Mouse (Mus musculus): Measurements from ENCODE around the gene Iqch. TPM values are rescaled to one million over a fixed set of nuclear protein-coding genes. Genes with fewer than 3 reads are reported as not detected.
A peak's percentile ranks its signal among the peaks of the same experiment; 100 is the strongest.
"Not testable (repeated sequence)": the region's sequence is repeated elsewhere in the genome, so short reads cannot be mapped to it uniquely, and the experiment has no call there.

Iqch gene
- polyA plus RNA-seq, 1 experiment from 2014 or later, result 0.04 TPM

- not testable (repeated sequence) for H3K36me3 ChIP-seq; H3K9ac ChIP-seq; H3K27ac ChIP-seq; H3K4me3 ChIP-seq (replicated peaks); ATAC-seq (replicated peaks; ENCODE audit: low FRiP score); H3K4me2 ChIP-seq; H3K27me3 ChIP-seq; H3K4me1 ChIP-seq; H3K9me3 ChIP-seq (replicated peaks)
- WGBS, result 76% methylated on average over 6 of the region's 6 CpGs
Observed at GRCm38 (mm10) chr9:63550701-63551100, 51.6 kb downstream of the Iqch start.

- no peak overlapping the region for H3K27ac ChIP-seq
- H3K4me2 ChIP-seq, result no peak overlapping the region
- peaks cover 3% of the 10 kb centered on the region; the same call in 1 of the 2 replicates for H3K27me3 ChIP-seq
- 79% methylated on average over 5 of the region's 5 CpGs for WGBS
- ATAC-seq (replicated peaks; ENCODE audit: low FRiP score), result no peak
- H3K4me3 ChIP-seq (replicated peaks), result no peak overlapping the region
- no peaks in the 10 kb centered on the region for H3K4me1 ChIP-seq
- no peaks in the 10 kb centered on the region for H3K36me3 ChIP-seq
- no peaks in the 10 kb centered on the region for H3K9me3 ChIP-seq (replicated peaks)
- no peak overlapping the region for H3K9ac ChIP-seq
Observed at GRCm38 (mm10) chr9:63548966-63549365, 53.3 kb downstream of the Iqch start.

GRCm38 (mm10) chr9:63541926-63542325 lies 60.4 kb downstream of the Iqch start:
- no peaks in the 10 kb centered on the region for H3K27me3 ChIP-seq
- no peak overlapping the region for H3K4me3 ChIP-seq (replicated peaks)
- H3K27ac ChIP-seq, result no peak overlapping the region
- no peak for ATAC-seq (replicated peaks; ENCODE audit: low FRiP score)
- no peak overlapping the region for H3K4me2 ChIP-seq
- WGBS, result 58% methylated on average over 7 of the region's 7 CpGs
- no peak overlapping the region for H3K9ac ChIP-seq
- no peaks in the 10 kb centered on the region for H3K9me3 ChIP-seq (replicated peaks)
- no peaks in the 10 kb centered on the region for H3K36me3 ChIP-seq
- H3K4me1 ChIP-seq, result no peaks in the 10 kb centered on the region

GRCm38 (mm10) chr9:63541301-63541700 lies 61.0 kb downstream of the Iqch start:
- Histone ChIP-seq H3K4me2 (no peak overlapping the region), H3K4me1 (no peaks in the 10 kb centered on the region), H3K9me3 (replicated peaks) (no peaks in the 10 kb centered on the region), H3K36me3 (no peaks in the 10 kb centered on the region), H3K9ac (no peak overlapping the region), H3K4me3 (replicated peaks) (no peak overlapping the region), H3K27me3 (no peaks in the 10 kb centered on the region), H3K27ac (no peak overlapping the region)
- 87% methylated on average over 7 of the region's 7 CpGs for WGBS
- ATAC-seq (replicated peaks; ENCODE audit: low FRiP score), result no peak

- H3K9me3 ChIP-seq (replicated peaks), result no peaks in the 10 kb centered on the region
- 86% methylated on average over 4 of the region's 4 CpGs for WGBS
- no peak overlapping the region for H3K4me3 ChIP-seq (replicated peaks)
- no peak for ATAC-seq (replicated peaks; ENCODE audit: low FRiP score)
- H3K27me3 ChIP-seq, result no peaks in the 10 kb centered on the region
- no peak overlapping the region for H3K4me2 ChIP-seq
- H3K9ac ChIP-seq, result no peak overlapping the region
- H3K4me1 ChIP-seq, result peaks cover 18% of the 10 kb centered on the region
- no peak overlapping the region for H3K27ac ChIP-seq
- no peaks in the 10 kb centered on the region for H3K36me3 ChIP-seq
Observed at GRCm38 (mm10) chr9:63537489-63537888, 64.8 kb downstream of the Iqch start.

- no peaks in the 10 kb centered on the region for H3K27me3 ChIP-seq
- 74% methylated on average over 6 of the region's 6 CpGs for WGBS
Observed at GRCm38 (mm10) chr9:63535042-63535441, 67.3 kb downstream of the Iqch start.

GRCm38 (mm10) chr9:63534371-63534780 lies 67.9 kb downstream of the Iqch start:
- no peaks in the 10 kb centered on the region for H3K36me3 ChIP-seq
- 0 out of 2 replicates have a peak overlapping the region, but pooled peaks have one; percentile 13 for H3K27ac ChIP-seq
- no peak overlapping the region; the same call in 1 of the 2 replicates for H3K4me2 ChIP-seq
- no peaks in the 10 kb centered on the region for H3K9me3 ChIP-seq (replicated peaks)
- H3K4me3 ChIP-seq (replicated peaks), result no peak overlapping the region
- H3K27me3 ChIP-seq, result no peaks in the 10 kb centered on the region
- H3K9ac ChIP-seq, result no peak overlapping the region
- peaks cover 18% of the 10 kb centered on the region for H3K4me1 ChIP-seq
- peak; percentile 56; the same call in 1 of the 2 replicates for ATAC-seq (replicated peaks; ENCODE audit: low FRiP score)
- WGBS, result 12% methylated on average over 7 of the region's 7 CpGs

More at GRCm38 (mm10) chr9:63535042-63535441, 67.3 kb downstream of the Iqch start:
- H3K4me1 ChIP-seq, result peaks cover 18% of the 10 kb centered on the region
- no peaks in the 10 kb centered on the region for H3K36me3 ChIP-seq
- H3K9me3 ChIP-seq (replicated peaks), result no peaks in the 10 kb centered on the region
- no peak for ATAC-seq (replicated peaks; ENCODE audit: low FRiP score)
- no peak overlapping the region for H3K4me3 ChIP-seq (replicated peaks)
- H3K27ac ChIP-seq, result no peak overlapping the region
- no peak overlapping the region for H3K4me2 ChIP-seq
- no peak overlapping the region for H3K9ac ChIP-seq

- 60% methylated on average over 9 of the region's 9 CpGs for WGBS
- ATAC-seq (replicated peaks; ENCODE audit: low FRiP score), result 0 out of 2 replicates have a peak, but pooled peaks have one; percentile 25
- Histone ChIP-seq H3K4me3 (replicated peaks) (no peak overlapping the region), H3K36me3 (no peaks in the 10 kb centered on the region), H3K27me3 (no peaks in the 10 kb centered on the region), H3K4me2 (no peak overlapping the region), H3K4me1 (peaks cover 18% of the 10 kb centered on the region), H3K27ac (no peak overlapping the region), H3K9me3 (replicated peaks) (no peaks in the 10 kb centered on the region), H3K9ac (no peak overlapping the region)
Observed at GRCm38 (mm10) chr9:63532966-63533711, 69.2 kb downstream of the Iqch start.

GRCm38 (mm10) chr9:63523937-63524253 lies 78.4 kb downstream of the Iqch start:
- no peak for ATAC-seq (replicated peaks; ENCODE audit: low FRiP score)
- 77% methylated on average over 2 of the region's 2 CpGs for WGBS
- Histone ChIP-seq H3K27ac (no peak overlapping the region), H3K4me2 (no peak overlapping the region), H3K36me3 (no peaks in the 10 kb centered on the region), H3K27me3 (no peaks in the 10 kb centered on the region), H3K9ac (no peak overlapping the region), H3K4me1 (no peaks in the 10 kb centered on the region), H3K4me3 (replicated peaks) (no peak overlapping the region), H3K9me3 (replicated peaks) (no peaks in the 10 kb centered on the region)

GRCm38 (mm10) chr9:63523251-63523936 lies 78.9 kb downstream of the Iqch start:
- Histone ChIP-seq H3K9ac (no peak overlapping the region), H3K4me3 (replicated peaks) (no peak overlapping the region), H3K9me3 (replicated peaks) (no peaks in the 10 kb centered on the region), H3K4me2 (no peak overlapping the region), H3K4me1 (no peaks in the 10 kb centered on the region), H3K36me3 (no peaks in the 10 kb centered on the region), H3K27ac (no peak overlapping the region), H3K27me3 (no peaks in the 10 kb centered on the region)
- no peak for ATAC-seq (replicated peaks; ENCODE audit: low FRiP score)
- 81% methylated on average over 14 of the region's 14 CpGs for WGBS

GRCm38 (mm10) chr9:63512851-63513250 lies 89.4 kb downstream of the Iqch start:
- ATAC-seq (replicated peaks; ENCODE audit: low FRiP score), result no peak
- Histone ChIP-seq H3K36me3 (no peaks in the 10 kb centered on the region), H3K9ac (no peak overlapping the region), H3K9me3 (replicated peaks) (no peaks in the 10 kb centered on the region), H3K4me3 (replicated peaks) (no peak overlapping the region), H3K4me1 (no peaks in the 10 kb centered on the region), H3K27me3 (no peaks in the 10 kb centered on the region; the same call in 1 of the 2 replicates), H3K4me2 (no peak overlapping the region), H3K27ac (no peak overlapping the region)
- 58% methylated on average over 5 of the region's 5 CpGs for WGBS

- WGBS, result 79% methylated on average over 4 of the region's 4 CpGs
- no peak for ATAC-seq (replicated peaks; ENCODE audit: low FRiP score)
Observed at GRCm38 (mm10) chr9:63511034-63511433, 91.3 kb downstream of the Iqch start.

More at GRCm38 (mm10) chr9:63511034-63511433, 91.3 kb downstream of the Iqch start:
- H3K4me2 ChIP-seq, result no peak overlapping the region
- no peak overlapping the region for H3K9ac ChIP-seq
- no peaks in the 10 kb centered on the region; the same call in 1 of the 2 replicates for H3K27me3 ChIP-seq
- H3K4me1 ChIP-seq, result no peaks in the 10 kb centered on the region
- H3K27ac ChIP-seq, result no peak overlapping the region
- H3K9me3 ChIP-seq (replicated peaks), result no peaks in the 10 kb centered on the region
- no peaks in the 10 kb centered on the region for H3K36me3 ChIP-seq
- H3K4me3 ChIP-seq (replicated peaks), result no peak overlapping the region
